Mouse (Mus musculus) bone marrow macrophage, adult 2 months (primary cell): ENCODE measurements around the gene Ddx39.

Experiments
- CTCF ChIP-seq: IDR thresholded peaks from 2 replicates; pipeline ENCODE4 v1.5.1; 2012; ENCODE audit warnings: low read depth, mild to moderate bottlenecking, low read length, moderate library complexity
- POLR2A ChIP-seq: IDR thresholded peaks from 2 replicates; pipeline ENCODE4 v1.6.1; 2012; ENCODE audit warnings: mild to moderate bottlenecking, low read depth, low read length, borderline replicate concordance

DNA sequence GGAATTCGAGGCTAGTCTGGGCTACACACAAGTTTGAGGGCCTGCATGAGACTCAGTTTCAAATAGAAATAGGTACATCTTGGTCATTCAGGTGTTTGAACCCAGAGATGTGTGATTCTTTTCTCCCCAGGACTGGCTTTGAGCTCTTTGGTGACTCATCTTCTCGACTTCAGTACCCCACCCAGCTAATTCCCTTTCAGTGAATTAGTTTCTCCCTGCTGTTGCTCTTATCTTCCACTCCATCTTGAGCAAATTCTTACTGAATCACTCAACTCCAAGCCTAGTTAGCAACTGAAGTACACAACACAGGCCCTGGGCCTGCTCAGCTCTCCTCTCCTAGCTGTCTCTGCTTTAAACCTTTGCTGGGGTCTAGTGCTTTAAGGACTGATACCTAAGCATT, 1.6 kb downstream of the Ddx39 start:
- TF ChIP-seq CTCF: no peak
- TF ChIP-seq POLR2A: no peak
